Mouse (Mus musculus): ENCODE measurements around the gene Dixdc1. TPM values are rescaled to one million over a fixed set of nuclear protein-coding genes. Genes with fewer than 3 reads are reported as not detected.
"Not testable (repeated sequence)": the region's sequence is repeated elsewhere in the genome, so short reads cannot be mapped to it uniquely, and the experiment has no call there.

The Dixdc1 gene
- polyA plus RNA-seq, 1 experiment from 2014 or later = 31.6 TPM

GRCm38 (mm10) chr9:50650503-50650902 is 88.8 kb downstream of the Dixdc1 start:
- H3K4me3 ChIP-seq (ENCODE audit: low read length) = no peak overlapping the region
- H3K9ac ChIP-seq (ENCODE audit: low read depth, low read length) = no peak overlapping the region
- no peaks in the 10 kb centered on the region for H3K27me3 ChIP-seq (replicated peaks; ENCODE audit: control insufficient read depth, insufficient read depth, low read length)
- peaks cover 47% of the 10 kb centered on the region for H3K36me3 ChIP-seq (ENCODE audit: control insufficient read depth, insufficient read depth, low read length)
- no peaks in the 10 kb centered on the region for H3K4me1 ChIP-seq (ENCODE audit: control insufficient read depth, insufficient read depth, low read depth, low read length)
- no peak overlapping the region for H3K4me2 ChIP-seq (ENCODE audit: low read length)
- WGBS = 97% methylated on average over 10 of the region's 10 CpGs
- H3K27ac ChIP-seq (ENCODE audit: low read depth, low read length) = no peak overlapping the region
- ATAC-seq = no peak
- no peaks in the 10 kb centered on the region for H3K9me3 ChIP-seq (ENCODE audit: control insufficient read depth, low read length)

GRCm38 (mm10) chr9:50646826-50647370 is 92.4 kb downstream of the Dixdc1 start:
- Histone ChIP-seq H3K9ac (ENCODE audit: low read depth, low read length) (no peak overlapping the region), H3K4me3 (ENCODE audit: low read length) (no peak overlapping the region), H3K4me2 (ENCODE audit: low read length) (no peak overlapping the region), H3K27ac (ENCODE audit: low read depth, low read length) (no peak overlapping the region), H3K9me3 (ENCODE audit: control insufficient read depth, low read length) (no peaks in the 10 kb centered on the region), H3K27me3 (replicated peaks; ENCODE audit: control insufficient read depth, insufficient read depth, low read length) (no peaks in the 10 kb centered on the region), H3K36me3 (ENCODE audit: control insufficient read depth, insufficient read depth, low read length) (peaks cover 62% of the 10 kb centered on the region), H3K4me1 (ENCODE audit: control insufficient read depth, insufficient read depth, low read depth, low read length) (no peaks in the 10 kb centered on the region)
- 82% methylated on average over 10 of the region's 10 CpGs for WGBS
- no peak for ATAC-seq

GRCm38 (mm10) chr9:50634270-50634669 is 105.0 kb downstream of the Dixdc1 start:
- H3K9ac ChIP-seq (ENCODE audit: low read depth, low read length) = no peak overlapping the region

GRCm38 (mm10) chr9:50633059-50633458 is 106.3 kb downstream of the Dixdc1 start:
- no peak for ATAC-seq

More at GRCm38 (mm10) chr9:50634270-50634669, 105.0 kb downstream of the Dixdc1 start:
- Histone ChIP-seq H3K4me1 (ENCODE audit: control insufficient read depth, insufficient read depth, low read depth, low read length) (no peaks in the 10 kb centered on the region), H3K27ac (ENCODE audit: low read depth, low read length) (no peak overlapping the region), H3K36me3 (ENCODE audit: control insufficient read depth, insufficient read depth, low read length) (peaks cover 19% of the 10 kb centered on the region), H3K27me3 (replicated peaks; ENCODE audit: control insufficient read depth, insufficient read depth, low read length) (no peaks in the 10 kb centered on the region), H3K4me2 (ENCODE audit: low read length) (no peak overlapping the region), H3K9me3 (ENCODE audit: control insufficient read depth, low read length) (no peaks in the 10 kb centered on the region), H3K4me3 (ENCODE audit: low read length) (no peak overlapping the region)
- ATAC-seq = no peak
- whole genome bisulfite sequencing = 97% methylated on average over 11 of the region's 11 CpGs

GRCm38 (mm10) chr9:50632016-50632688 is 107.2 kb downstream of the Dixdc1 start:
- no peak overlapping the region for H3K9ac ChIP-seq (ENCODE audit: low read depth, low read length)
- H3K4me1 ChIP-seq (ENCODE audit: control insufficient read depth, insufficient read depth, low read depth, low read length) = no peaks in the 10 kb centered on the region
- no peak for ATAC-seq
- H3K9me3 ChIP-seq (ENCODE audit: control insufficient read depth, low read length) = no peaks in the 10 kb centered on the region
- no peaks in the 10 kb centered on the region for H3K27me3 ChIP-seq (replicated peaks; ENCODE audit: control insufficient read depth, insufficient read depth, low read length)
- 95% methylated on average over 6 of the region's 6 CpGs for WGBS
- H3K27ac ChIP-seq (ENCODE audit: low read depth, low read length) = no peak overlapping the region
- no peak overlapping the region for H3K4me2 ChIP-seq (ENCODE audit: low read length)
- H3K4me3 ChIP-seq (ENCODE audit: low read length) = no peak overlapping the region
- peaks cover 14% of the 10 kb centered on the region for H3K36me3 ChIP-seq (ENCODE audit: control insufficient read depth, insufficient read depth, low read length)

More at GRCm38 (mm10) chr9:50633059-50633458, 106.3 kb downstream of the Dixdc1 start:
- Histone ChIP-seq H3K4me3 (ENCODE audit: low read length) (no peak overlapping the region), H3K27ac (ENCODE audit: low read depth, low read length) (no peak overlapping the region), H3K9ac (ENCODE audit: low read depth, low read length) (no peak overlapping the region), H3K36me3 (ENCODE audit: control insufficient read depth, insufficient read depth, low read length) (peaks cover 14% of the 10 kb centered on the region), H3K4me1 (ENCODE audit: control insufficient read depth, insufficient read depth, low read depth, low read length) (no peaks in the 10 kb centered on the region), H3K4me2 (ENCODE audit: low read length) (no peak overlapping the region), H3K27me3 (replicated peaks; ENCODE audit: control insufficient read depth, insufficient read depth, low read length) (no peaks in the 10 kb centered on the region), H3K9me3 (ENCODE audit: control insufficient read depth, low read length) (no peaks in the 10 kb centered on the region)
- WGBS = 70% methylated on average over 2 of the region's 2 CpGs

- ATAC-seq = not testable (repeated sequence)
These were observed 108.4 kb downstream of the Dixdc1 start for GRCm38 (mm10) chr9:50630903-50631302.

GRCm38 (mm10) chr9:50617794-50618330 is 121.5 kb downstream of the Dixdc1 start:
- Histone ChIP-seq H3K36me3 (ENCODE audit: control insufficient read depth, insufficient read depth, low read length) (peaks cover 14% of the 10 kb centered on the region), H3K4me1 (ENCODE audit: control insufficient read depth, insufficient read depth, low read depth, low read length) (peaks cover 11% of the 10 kb centered on the region), H3K27me3 (replicated peaks; ENCODE audit: control insufficient read depth, insufficient read depth, low read length) (no peaks in the 10 kb centered on the region), H3K9me3 (ENCODE audit: control insufficient read depth, low read length) (no peaks in the 10 kb centered on the region), H3K4me3 (ENCODE audit: low read length) (peak overlapping the region; percentile 90), H3K9ac (ENCODE audit: low read depth, low read length) (no peak overlapping the region), H3K4me2 (ENCODE audit: low read length) (peak overlapping the region; percentile 69), H3K27ac (ENCODE audit: low read depth, low read length) (no peak overlapping the region)
- WGBS = 63% methylated on average over 9 of the region's 9 CpGs
- ATAC-seq = no peak

More at GRCm38 (mm10) chr9:50630903-50631302, 108.4 kb downstream of the Dixdc1 start:
- not testable (repeated sequence) for H3K4me1 ChIP-seq (ENCODE audit: control insufficient read depth, insufficient read depth, low read depth, low read length); H3K9ac ChIP-seq (ENCODE audit: low read depth, low read length); H3K36me3 ChIP-seq (ENCODE audit: control insufficient read depth, insufficient read depth, low read length); H3K27me3 ChIP-seq (replicated peaks; ENCODE audit: control insufficient read depth, insufficient read depth, low read length); H3K27ac ChIP-seq (ENCODE audit: low read depth, low read length); H3K4me2 ChIP-seq (ENCODE audit: low read length); H3K9me3 ChIP-seq (ENCODE audit: control insufficient read depth, low read length); H3K4me3 ChIP-seq (ENCODE audit: low read length)
- WGBS = 97% methylated on average over 6 of the region's 8 CpGs

GRCm38 (mm10) chr9:50616766-50617603 is 122.3 kb downstream of the Dixdc1 start, which contains the start of the genes Pih1d2 and Nkapd1:
Gene Pih1d2 (plus strand): TSS chr9:50617321.
Gene Nkapd1 (minus strand): TSS chr9:50617464.
- H3K4me1 ChIP-seq (ENCODE audit: control insufficient read depth, insufficient read depth, low read depth, low read length) = peaks cover 11% of the 10 kb centered on the region
- peak within 1 kb of the TSS; percentile 90 for H3K4me3 ChIP-seq (ENCODE audit: low read length)
- under 1% methylated on average over 76 of the region's 81 CpGs for WGBS
- H3K36me3 ChIP-seq (ENCODE audit: control insufficient read depth, insufficient read depth, low read length) = peaks cover 14% of the 10 kb centered on the region
- peak within 1 kb of the TSS; percentile 69 for H3K4me2 ChIP-seq (ENCODE audit: low read length)
- H3K27me3 ChIP-seq (replicated peaks; ENCODE audit: control insufficient read depth, insufficient read depth, low read length) = no peaks in the 10 kb centered on the region
- peak within 1 kb of the TSS; percentile 94 for H3K27ac ChIP-seq (ENCODE audit: low read depth, low read length)
- H3K9ac ChIP-seq (ENCODE audit: low read depth, low read length) = peak within 1 kb of the TSS; percentile 93
- peak; percentile 96 for ATAC-seq
- no peaks in the 10 kb centered on the region for H3K9me3 ChIP-seq (ENCODE audit: control insufficient read depth, low read length)
